Mouse (Mus musculus) splenic B cell, adult 2 months (primary cell): ENCODE measurements around the gene Cdcp1.

ENCODE experiments used
- DNase-seq: peaks from one replicate; pipeline ENCODE4 v3.0.0-alpha.2; 2011; ENCODE audit warnings: low read depth, low spot score
- H3K27me3 ChIP-seq: 2 replicates; pipeline ENCODE4 v1.6.1; 2012; ENCODE audit warnings: mild to moderate bottlenecking, low read length, moderate library complexity, mixed read lengths; ENCODE audit not compliant: control insufficient read depth, poor library complexity, insufficient read depth, severe bottlenecking
- H3K36me3 ChIP-seq: 2 replicates; pipeline ENCODE4 v1.6.1; 2012; ENCODE audit warnings: mild to moderate bottlenecking, low read length, moderate library complexity, mixed read lengths; ENCODE audit not compliant: control insufficient read depth, poor library complexity, insufficient read depth, severe bottlenecking

Gene Cdcp1

GRCm38 (mm10) chr9:123150241-123151020 lies 65.4 kb downstream of the Cdcp1 start, which contains the start of gene Clec3b:
Clec3b (plus strand) TSS chr9:123150946.
- Histone ChIP-seq H3K27me3 (no peaks in the 10 kb centered on the region), H3K36me3 (no peaks in the 10 kb centered on the region)
- DNase-seq, result no peak

GRCm38 (mm10) chr9:123148430-123148829 lies 67.4 kb downstream of the Cdcp1 start:
- H3K36me3 ChIP-seq, result no peaks in the 10 kb centered on the region
- no peaks in the 10 kb centered on the region for H3K27me3 ChIP-seq
- DNase-seq, result no peak

- DNase-seq, result no peak
- H3K27me3 ChIP-seq, result no peaks in the 10 kb centered on the region
- no peaks in the 10 kb centered on the region for H3K36me3 ChIP-seq
Observed at GRCm38 (mm10) chr9:123139887-123140614, 75.8 kb downstream of the Cdcp1 start.

GRCm38 (mm10) chr9:123138891-123139474 lies 76.9 kb downstream of the Cdcp1 start:
- DNase-seq, result no peak
- Histone ChIP-seq H3K36me3 (no peaks in the 10 kb centered on the region), H3K27me3 (no peaks in the 10 kb centered on the region)

- H3K27me3 ChIP-seq, result no peaks in the 10 kb centered on the region
- DNase-seq, result no peak
- peaks cover 5% of the 10 kb centered on the region; the same call in 1 of the 2 replicates for H3K36me3 ChIP-seq
Observed at GRCm38 (mm10) chr9:123136953-123137682, 78.7 kb downstream of the Cdcp1 start.

- no peak for DNase-seq
- Histone ChIP-seq H3K27me3 (no peaks in the 10 kb centered on the region), H3K36me3 (peaks cover 7% of the 10 kb centered on the region; the same call in 1 of the 2 replicates)
Observed at GRCm38 (mm10) chr9:123132994-123133393, 82.8 kb downstream of the Cdcp1 start.

GRCm38 (mm10) chr9:123127663-123128062 lies 88.2 kb downstream of the Cdcp1 start:
- Histone ChIP-seq H3K36me3 (peaks cover 4% of the 10 kb centered on the region; the same call in 1 of the 2 replicates), H3K27me3 (no peaks in the 10 kb centered on the region)
- DNase-seq, result no peak

- no peak for DNase-seq
- Histone ChIP-seq H3K27me3 (no peaks in the 10 kb centered on the region), H3K36me3 (peaks cover 2% of the 10 kb centered on the region)
Observed at GRCm38 (mm10) chr9:123124413-123124981, 91.3 kb downstream of the Cdcp1 start.

GRCm38 (mm10) chr9:123123571-123124412 lies 92.0 kb downstream of the Cdcp1 start:
- Histone ChIP-seq H3K27me3 (no peaks in the 10 kb centered on the region), H3K36me3 (peaks cover 2% of the 10 kb centered on the region)
- peak; percentile 27 for DNase-seq

- no peak for DNase-seq
- Histone ChIP-seq H3K27me3 (no peaks in the 10 kb centered on the region), H3K36me3 (no peaks in the 10 kb centered on the region; the same call in none of the 2 replicates)
Observed at GRCm38 (mm10) chr9:123123017-123123416, 92.8 kb downstream of the Cdcp1 start.
